Mouse (Mus musculus) testis, adult 2 months (tissue): ENCODE measurements around the gene Mum1. TPM values are rescaled to one million over a fixed set of nuclear protein-coding genes. Genes with fewer than 3 reads are reported as not detected.

Experiments
- H3K27ac ChIP-seq: fragments of 200-500 bp; 2 replicates; pipeline ENCODE4 v1.5.1; 2012; ENCODE audit warnings: low read depth, low read length; ENCODE audit not compliant: control insufficient read depth, insufficient read depth
- H3K27me3 ChIP-seq: fragments of 200-500 bp; 2 replicates; pipeline ENCODE4 v1.6.1; 2012; ENCODE audit warnings: mild to moderate bottlenecking, low read length, moderate library complexity; ENCODE audit not compliant: control insufficient read depth, insufficient read depth
- H3K36me3 ChIP-seq: fragments of 200-500 bp; 2 replicates; pipeline ENCODE4 v1.6.1; 2012; ENCODE audit warnings: mild to moderate bottlenecking, low read length; ENCODE audit not compliant: control insufficient read depth, insufficient read depth
- H3K4me1 ChIP-seq: fragments of 200-500 bp; 2 replicates; pipeline ENCODE4 v1.6.1; 2012; ENCODE audit warnings: low read length; ENCODE audit not compliant: control insufficient read depth, insufficient read depth
- H3K4me3 ChIP-seq: fragments of 200-500 bp; 2 replicates; pipeline ENCODE4 v1.5.1; 2012; ENCODE audit warnings: low read depth, mild to moderate bottlenecking, low read length, moderate library complexity, mixed read lengths; ENCODE audit not compliant: control insufficient read depth
- CTCF ChIP-seq: fragments of 200-500 bp; IDR thresholded peaks from 2 replicates; pipeline ENCODE4 v1.5.1; 2012; ENCODE audit warnings: low read depth, mild to moderate bottlenecking, inconsistent platforms, low read length, moderate library complexity; ENCODE audit not compliant: control insufficient read depth, insufficient read depth, insufficient replicate concordance
- POLR2A ChIP-seq: fragments of 200-500 bp; IDR thresholded peaks from 2 replicates; pipeline ENCODE4 v1.6.1; 2012; ENCODE audit warnings: low read depth, mild to moderate bottlenecking, inconsistent platforms, low read length, moderate library complexity; ENCODE audit not compliant: control insufficient read depth
- polyA plus RNA-seq: library from polyadenylated mRNA; depleted of rRNA; stranded (reverse); fragments of >200 nt; gene quantifications from 2 replicates; pipeline ENCODE4 v1.2.3, GENCODE M21; 2012

Mum1 gene
- polyA plus RNA-seq, 1 experiment = 282 TPM

GRCm38 (mm10) chr10:80276238-80276637 is 50.0 kb downstream of the Mum1 start:
- Histone ChIP-seq H3K4me3 (no peak overlapping the region), H3K36me3 (peaks cover 4% of the 10 kb centered on the region), H3K27ac (no peak overlapping the region), H3K4me1 (peaks cover 3% of the 10 kb centered on the region; the same call in 1 of the 2 replicates), H3K27me3 (no peaks in the 10 kb centered on the region)
- TF ChIP-seq POLR2A (no peak), CTCF (no peak)

GRCm38 (mm10) chr10:80278390-80278789 is 52.2 kb downstream of the Mum1 start:
- H3K36me3 ChIP-seq = peaks cover 4% of the 10 kb centered on the region
- TF ChIP-seq POLR2A = no peak
- TF ChIP-seq CTCF = no peak
- H3K27ac ChIP-seq = no peak overlapping the region

GRCm38 (mm10) chr10:80279273-80279672 is 53.0 kb downstream of the Mum1 start:
- TF ChIP-seq POLR2A (no peak), CTCF (no peak)
- Histone ChIP-seq H3K36me3 (peaks cover 4% of the 10 kb centered on the region), H3K27me3 (no peaks in the 10 kb centered on the region), H3K27ac (no peak overlapping the region), H3K4me3 (no peak overlapping the region), H3K4me1 (no peaks in the 10 kb centered on the region)

More at GRCm38 (mm10) chr10:80278390-80278789, 52.2 kb downstream of the Mum1 start:
- no peaks in the 10 kb centered on the region for H3K27me3 ChIP-seq
- no peaks in the 10 kb centered on the region for H3K4me1 ChIP-seq
- no peak overlapping the region for H3K4me3 ChIP-seq

GRCm38 (mm10) chr10:80281304-80281703 is 55.1 kb downstream of the Mum1 start:
- H3K36me3 ChIP-seq = peaks cover 2% of the 10 kb centered on the region
- H3K4me3 ChIP-seq = no peak overlapping the region
- no peak overlapping the region for H3K27ac ChIP-seq
- H3K4me1 ChIP-seq = no peaks in the 10 kb centered on the region
- TF ChIP-seq CTCF (no peak), POLR2A (no peak)
- no peaks in the 10 kb centered on the region for H3K27me3 ChIP-seq

GRCm38 (mm10) chr10:80281921-80282371 is 55.7 kb downstream of the Mum1 start:
- TF ChIP-seq CTCF = no peak
- TF ChIP-seq POLR2A = no peak
- peaks cover 2% of the 10 kb centered on the region for H3K36me3 ChIP-seq
- no peak overlapping the region for H3K27ac ChIP-seq

GRCm38 (mm10) chr10:80282481-80283441 is 56.5 kb downstream of the Mum1 start:
- no peaks in the 10 kb centered on the region for H3K4me1 ChIP-seq
- no peak overlapping the region for H3K4me3 ChIP-seq
- H3K36me3 ChIP-seq = no peaks in the 10 kb centered on the region; the same call in none of the 2 replicates
- H3K27me3 ChIP-seq = no peaks in the 10 kb centered on the region
- TF ChIP-seq POLR2A = no peak
- no peak for TF ChIP-seq CTCF
- no peak overlapping the region for H3K27ac ChIP-seq

More at GRCm38 (mm10) chr10:80281921-80282371, 55.7 kb downstream of the Mum1 start:
- Histone ChIP-seq H3K4me3 (no peak overlapping the region), H3K4me1 (no peaks in the 10 kb centered on the region), H3K27me3 (no peaks in the 10 kb centered on the region)
